Mouse (Mus musculus): ENCODE measurements at regions not wholly inside any gene's neighbourhood (a gene's known extent, or its start where the extent isn't known, plus 50 kb on each side); places are given as distances from the start of the nearest gene placed in this dataset.

DNA sequence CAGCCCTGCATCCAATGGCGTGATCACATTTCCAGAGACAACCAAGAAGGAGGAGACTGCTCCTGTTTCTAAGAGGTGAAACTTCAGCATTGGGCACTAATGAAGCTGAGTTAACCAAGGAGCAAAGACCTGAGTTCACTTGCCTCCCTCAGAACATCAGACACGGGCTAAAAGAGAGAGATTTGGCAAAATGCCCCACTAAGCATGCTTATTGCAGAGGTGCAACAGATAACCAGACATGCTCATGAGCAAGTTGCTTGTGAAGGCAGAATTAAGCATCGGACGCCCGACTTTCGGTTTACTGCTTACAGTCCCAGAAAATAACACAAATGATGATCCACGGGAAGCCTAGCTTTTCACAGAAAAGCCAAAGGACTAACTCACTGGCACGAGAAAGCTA is 228.8 kb downstream of the Gm4791 start:
- no peak overlapping the region for H3K4me3 ChIP-seq (replicated peaks; ENCODE audit: low read depth, low read length)
- WGBS: 92% methylated on average over 8 of the region's 8 CpGs

DNA sequence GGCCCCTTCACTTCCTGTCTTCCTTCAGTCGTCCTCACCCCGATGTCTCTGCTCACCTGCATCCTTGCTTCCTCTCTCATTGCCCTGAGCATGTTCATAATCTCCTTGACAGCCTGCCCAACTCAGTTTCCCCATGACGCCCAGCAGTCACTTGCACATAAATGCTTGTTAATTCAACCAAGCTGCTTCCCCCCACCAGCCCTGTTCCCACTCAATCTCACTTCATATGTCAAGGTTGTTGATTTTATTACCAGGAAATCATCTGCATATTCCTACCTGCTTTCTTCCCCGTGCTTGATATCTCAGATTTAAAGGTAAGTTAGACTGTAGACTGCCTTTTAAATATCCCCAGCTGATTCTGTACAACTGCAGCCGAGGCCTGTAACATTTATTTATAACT is 230.2 kb downstream of the Gm4791 start:
- DNase-seq (no peak), ATAC-seq (ENCODE audit: low FRiP score, low TSS enrichment) (no peak)
- no peaks in the 10 kb centered on the region for H3K36me3 ChIP-seq (ENCODE audit: control insufficient read depth, insufficient read depth, low read length)
- no peaks in the 10 kb centered on the region for H3K9me3 ChIP-seq (ENCODE audit: control insufficient read depth, low read length)
- no peaks in the 10 kb centered on the region for H3K27me3 ChIP-seq (ENCODE audit: control insufficient read depth, insufficient read depth, low read length)
- no peak overlapping the region for H3K27ac ChIP-seq (replicated peaks; ENCODE audit: low read depth, low read length)
- H3K4me3 ChIP-seq (replicated peaks; ENCODE audit: low read depth, low read length): no peak overlapping the region
- H3K4me2 ChIP-seq (ENCODE audit: low read length): no peak overlapping the region
- WGBS: 76% methylated on average over 5 of the region's 5 CpGs
- no peak overlapping the region for H3K9ac ChIP-seq (replicated peaks; ENCODE audit: low read length)
- no peaks in the 10 kb centered on the region for H3K4me1 ChIP-seq (ENCODE audit: control insufficient read depth, insufficient read depth, low read length)

More for the DNA sequence above, 228.8 kb downstream of the Gm4791 start:
- ATAC-seq (ENCODE audit: low FRiP score, low TSS enrichment) (no peak), DNase-seq (no peak)
- H3K9ac ChIP-seq (replicated peaks; ENCODE audit: low read length): no peak overlapping the region
- no peaks in the 10 kb centered on the region for H3K36me3 ChIP-seq (ENCODE audit: control insufficient read depth, insufficient read depth, low read length)
- H3K4me1 ChIP-seq (ENCODE audit: control insufficient read depth, insufficient read depth, low read length): no peaks in the 10 kb centered on the region
- no peaks in the 10 kb centered on the region for H3K27me3 ChIP-seq (ENCODE audit: control insufficient read depth, insufficient read depth, low read length)
- H3K4me2 ChIP-seq (ENCODE audit: low read length): no peak overlapping the region
- H3K9me3 ChIP-seq (ENCODE audit: control insufficient read depth, low read length): no peaks in the 10 kb centered on the region
- H3K27ac ChIP-seq (replicated peaks; ENCODE audit: low read depth, low read length): no peak overlapping the region

GRCm38 (mm10) chr9:47229296-47229695 is 230.8 kb downstream of the Gm4791 start:
- Histone ChIP-seq H3K4me3 (replicated peaks; ENCODE audit: low read depth, low read length) (no peak overlapping the region), H3K4me2 (ENCODE audit: low read length) (no peak overlapping the region), H3K36me3 (ENCODE audit: control insufficient read depth, insufficient read depth, low read length) (no peaks in the 10 kb centered on the region), H3K27ac (replicated peaks; ENCODE audit: low read depth, low read length) (no peak overlapping the region), H3K4me1 (ENCODE audit: control insufficient read depth, insufficient read depth, low read length) (no peaks in the 10 kb centered on the region), H3K9me3 (ENCODE audit: control insufficient read depth, low read length) (no peaks in the 10 kb centered on the region), H3K27me3 (ENCODE audit: control insufficient read depth, insufficient read depth, low read length) (no peaks in the 10 kb centered on the region), H3K9ac (replicated peaks; ENCODE audit: low read length) (no peak overlapping the region)
- no peak for ATAC-seq (ENCODE audit: low FRiP score, low TSS enrichment)
- no peak for DNase-seq
- 85% methylated on average over 6 of the region's 6 CpGs for WGBS

GRCm38 (mm10) chr9:47240950-47241349 is 242.4 kb downstream of the Gm4791 start:
- Histone ChIP-seq H3K4me2 (ENCODE audit: low read length) (no peak overlapping the region), H3K36me3 (ENCODE audit: control insufficient read depth, insufficient read depth, low read length) (no peaks in the 10 kb centered on the region), H3K27ac (replicated peaks; ENCODE audit: low read depth, low read length) (no peak overlapping the region), H3K4me3 (replicated peaks; ENCODE audit: low read depth, low read length) (no peak overlapping the region), H3K4me1 (ENCODE audit: control insufficient read depth, insufficient read depth, low read length) (no peaks in the 10 kb centered on the region), H3K9me3 (ENCODE audit: control insufficient read depth, low read length) (no peaks in the 10 kb centered on the region), H3K27me3 (ENCODE audit: control insufficient read depth, insufficient read depth, low read length) (no peaks in the 10 kb centered on the region), H3K9ac (replicated peaks; ENCODE audit: low read length) (no peak overlapping the region)
- 92% methylated on average over 8 of the region's 8 CpGs for WGBS
- no peak for ATAC-seq (ENCODE audit: low FRiP score, low TSS enrichment)
- DNase-seq: no peak

DNA sequence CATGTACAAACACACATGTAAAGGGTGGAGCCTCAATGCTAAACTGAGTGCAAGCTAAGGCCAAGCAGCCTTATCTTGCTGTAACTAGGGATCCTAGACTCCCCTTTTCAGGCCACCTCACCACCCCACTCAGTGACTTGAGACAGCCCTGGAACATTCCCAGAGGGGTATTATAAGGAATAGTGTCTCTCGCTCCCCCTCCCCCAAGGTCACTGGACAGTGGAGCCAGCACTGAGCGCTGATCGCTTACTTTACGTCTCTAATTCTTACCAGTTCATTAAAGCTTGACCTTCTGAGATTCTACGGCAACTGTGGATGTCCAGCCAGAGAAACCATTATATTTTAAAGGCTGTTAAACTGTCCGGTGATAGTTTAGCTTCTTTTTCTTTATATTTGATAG is 243.5 kb downstream of the Gm4791 start:
- ATAC-seq (ENCODE audit: low FRiP score, low TSS enrichment) (no peak), DNase-seq (no peak)
- H3K4me3 ChIP-seq (replicated peaks; ENCODE audit: low read depth, low read length): no peak overlapping the region
- WGBS: 90% methylated on average over 6 of the region's 6 CpGs
- no peaks in the 10 kb centered on the region for H3K27me3 ChIP-seq (ENCODE audit: control insufficient read depth, insufficient read depth, low read length)
- no peaks in the 10 kb centered on the region for H3K9me3 ChIP-seq (ENCODE audit: control insufficient read depth, low read length)
- H3K9ac ChIP-seq (replicated peaks; ENCODE audit: low read length): no peak overlapping the region
- H3K4me1 ChIP-seq (ENCODE audit: control insufficient read depth, insufficient read depth, low read length): no peaks in the 10 kb centered on the region
- H3K4me2 ChIP-seq (ENCODE audit: low read length): no peak overlapping the region
- H3K27ac ChIP-seq (replicated peaks; ENCODE audit: low read depth, low read length): no peak overlapping the region
- no peaks in the 10 kb centered on the region for H3K36me3 ChIP-seq (ENCODE audit: control insufficient read depth, insufficient read depth, low read length)

GRCm38 (mm10) chr9:47242526-47242925 is 244.0 kb downstream of the Gm4791 start:
- Histone ChIP-seq H3K4me3 (replicated peaks; ENCODE audit: low read depth, low read length) (no peak overlapping the region), H3K27me3 (ENCODE audit: control insufficient read depth, insufficient read depth, low read length) (no peaks in the 10 kb centered on the region), H3K4me2 (ENCODE audit: low read length) (no peak overlapping the region), H3K9me3 (ENCODE audit: control insufficient read depth, low read length) (no peaks in the 10 kb centered on the region), H3K36me3 (ENCODE audit: control insufficient read depth, insufficient read depth, low read length) (no peaks in the 10 kb centered on the region), H3K9ac (replicated peaks; ENCODE audit: low read length) (no peak overlapping the region), H3K27ac (replicated peaks; ENCODE audit: low read depth, low read length) (no peak overlapping the region), H3K4me1 (ENCODE audit: control insufficient read depth, insufficient read depth, low read length) (no peaks in the 10 kb centered on the region)
- no peak for DNase-seq
- WGBS: 76% methylated on average over 8 of the region's 8 CpGs
- no peak for ATAC-seq (ENCODE audit: low FRiP score, low TSS enrichment)

GRCm38 (mm10) chr9:47249029-47249428 is 250.5 kb downstream of the Gm4791 start:
- no peak for DNase-seq
- no peak overlapping the region for H3K9ac ChIP-seq (replicated peaks; ENCODE audit: low read length)
- H3K36me3 ChIP-seq (ENCODE audit: control insufficient read depth, insufficient read depth, low read length): no peaks in the 10 kb centered on the region
- WGBS: 82% methylated on average over 3 of the region's 3 CpGs
- no peak overlapping the region for H3K4me3 ChIP-seq (replicated peaks; ENCODE audit: low read depth, low read length)
- H3K4me2 ChIP-seq (ENCODE audit: low read length): no peak overlapping the region
- no peaks in the 10 kb centered on the region for H3K27me3 ChIP-seq (ENCODE audit: control insufficient read depth, insufficient read depth, low read length)
- H3K4me1 ChIP-seq (ENCODE audit: control insufficient read depth, insufficient read depth, low read length): no peaks in the 10 kb centered on the region
- no peaks in the 10 kb centered on the region for H3K9me3 ChIP-seq (ENCODE audit: control insufficient read depth, low read length)
- ATAC-seq (ENCODE audit: low FRiP score, low TSS enrichment): no peak
- H3K27ac ChIP-seq (replicated peaks; ENCODE audit: low read depth, low read length): no peak overlapping the region

DNA sequence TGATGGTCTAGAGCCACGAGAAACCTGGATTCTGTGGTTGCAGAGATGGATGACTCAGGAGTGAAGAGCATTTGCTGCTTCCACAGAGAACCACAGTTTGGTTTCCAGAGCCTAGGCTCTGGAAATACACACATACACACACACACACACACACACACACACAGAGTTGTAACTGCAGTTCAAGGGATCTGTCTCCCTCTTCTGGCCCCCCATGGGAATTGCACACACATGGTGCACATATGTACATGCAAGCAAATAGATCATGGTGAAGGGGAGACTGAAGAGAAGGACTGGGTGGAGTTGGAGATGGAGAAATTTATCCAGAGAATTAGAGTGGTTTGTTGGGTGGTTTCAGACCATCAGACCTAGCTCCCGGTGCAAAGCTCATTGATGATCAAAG is 252.6 kb downstream of the Gm4791 start:
- 93% methylated on average over 2 of the region's 2 CpGs for WGBS
- ATAC-seq (ENCODE audit: low FRiP score, low TSS enrichment) (no peak), DNase-seq (no peak)
- Histone ChIP-seq H3K9me3 (ENCODE audit: control insufficient read depth, low read length) (no peaks in the 10 kb centered on the region), H3K9ac (replicated peaks; ENCODE audit: low read length) (no peak overlapping the region), H3K4me2 (ENCODE audit: low read length) (no peak overlapping the region), H3K27me3 (ENCODE audit: control insufficient read depth, insufficient read depth, low read length) (no peaks in the 10 kb centered on the region), H3K36me3 (ENCODE audit: control insufficient read depth, insufficient read depth, low read length) (no peaks in the 10 kb centered on the region), H3K4me3 (replicated peaks; ENCODE audit: low read depth, low read length) (no peak overlapping the region), H3K27ac (replicated peaks; ENCODE audit: low read depth, low read length) (no peak overlapping the region), H3K4me1 (ENCODE audit: control insufficient read depth, insufficient read depth, low read length) (no peaks in the 10 kb centered on the region)

DNA sequence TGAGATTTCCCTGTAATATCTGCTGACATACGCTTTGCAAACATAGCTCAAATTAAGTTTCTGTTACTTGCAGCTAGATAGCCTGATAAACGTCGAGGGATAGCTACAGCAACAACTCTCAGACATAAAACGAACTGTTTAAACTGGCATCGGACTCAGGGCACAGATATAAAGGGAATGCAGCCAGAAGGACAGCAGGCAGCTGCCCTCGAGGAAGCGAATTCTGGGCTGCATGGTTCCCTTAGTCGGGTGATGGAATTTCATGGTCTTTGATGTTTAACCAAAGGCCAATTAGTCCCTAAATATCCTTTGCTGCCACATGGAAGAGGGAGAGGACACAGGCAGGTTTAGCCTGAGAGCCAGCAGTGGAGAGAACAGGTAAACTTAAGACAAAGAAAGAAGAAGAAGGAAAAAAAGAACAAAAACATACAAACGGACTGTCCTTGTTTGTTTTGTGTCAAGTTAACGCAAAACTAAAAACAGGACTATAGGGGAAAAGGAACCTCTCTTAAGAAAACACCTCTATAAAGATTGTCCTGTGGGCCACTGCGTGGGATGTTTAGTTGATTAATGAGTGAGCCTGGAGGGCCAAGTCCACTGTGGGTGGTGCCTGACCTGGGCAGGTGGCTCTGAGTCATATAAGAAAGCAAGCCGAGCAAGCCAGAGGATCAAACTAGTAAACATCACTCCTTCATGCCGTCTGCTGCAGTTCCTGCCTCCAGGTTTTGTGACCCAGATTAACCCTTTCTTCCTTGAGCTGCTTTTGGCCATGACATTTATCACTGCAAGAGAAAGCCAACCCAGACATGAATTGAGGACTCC is 255.5 kb downstream of the Gm4791 start:
- Histone ChIP-seq H3K9ac (replicated peaks; ENCODE audit: low read length) (no peak overlapping the region), H3K4me2 (ENCODE audit: low read length) (no peak overlapping the region), H3K27ac (replicated peaks; ENCODE audit: low read depth, low read length) (no peak overlapping the region), H3K27me3 (ENCODE audit: control insufficient read depth, insufficient read depth, low read length) (no peaks in the 10 kb centered on the region), H3K9me3 (ENCODE audit: control insufficient read depth, low read length) (no peaks in the 10 kb centered on the region), H3K4me1 (ENCODE audit: control insufficient read depth, insufficient read depth, low read length) (no peaks in the 10 kb centered on the region), H3K36me3 (ENCODE audit: control insufficient read depth, insufficient read depth, low read length) (no peaks in the 10 kb centered on the region), H3K4me3 (replicated peaks; ENCODE audit: low read depth, low read length) (no peak overlapping the region)
- no peak for DNase-seq
- ATAC-seq (ENCODE audit: low FRiP score, low TSS enrichment): no peak
- 64% methylated on average over 13 of the region's 13 CpGs for WGBS
